Mouse (Mus musculus): ENCODE results near the gene H2-DMb2. TPM values are rescaled to one million over a fixed set of nuclear protein-coding genes. Genes with fewer than 3 reads are reported as not detected.

Gene H2-DMb2
- polyA plus RNA-seq, 1 experiment from 2014 or later = 15.3 TPM

DNA sequence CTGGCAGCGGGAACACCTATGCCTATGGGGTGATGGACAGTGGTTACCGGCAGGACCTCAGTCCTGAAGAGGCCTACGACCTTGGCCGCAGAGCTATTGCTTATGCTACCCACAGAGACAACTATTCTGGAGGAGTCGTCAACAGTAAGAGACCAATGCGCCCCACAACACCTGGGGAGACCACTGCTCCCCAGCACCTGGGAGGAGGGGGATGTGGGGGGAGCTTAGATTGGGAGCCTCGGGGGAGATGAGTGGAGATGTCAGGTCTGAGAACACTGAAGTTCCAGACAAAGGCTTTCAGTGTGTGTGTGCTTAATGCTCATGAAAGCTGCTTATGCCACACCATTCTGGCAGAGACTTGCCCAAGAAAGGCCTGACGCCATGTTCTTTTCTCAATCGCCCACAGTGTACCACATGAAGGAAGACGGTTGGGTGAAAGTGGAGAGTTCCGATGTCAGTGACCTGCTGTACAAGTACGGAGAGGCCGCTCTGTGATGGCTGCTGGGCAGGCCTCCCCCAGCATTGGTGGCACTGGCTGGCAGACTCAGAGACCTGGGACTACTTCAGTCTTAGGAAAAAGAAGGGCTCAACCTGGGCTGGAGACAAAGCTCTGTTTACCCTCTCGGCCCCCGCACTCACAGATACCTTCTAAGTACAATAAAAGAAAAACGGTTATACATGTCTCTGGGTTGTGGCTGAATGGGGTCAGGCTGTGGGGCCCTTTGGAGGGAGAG is 57.8 kb downstream of the H2-DMb2 start:
- no peak overlapping the region for H3K4me2 ChIP-seq (ENCODE audit: low read length)
- no peak for TF ChIP-seq CTCF (IDR thresholded peaks at IDR 0.05; ENCODE audit: low read depth)

More for the DNA sequence above, 57.8 kb downstream of the H2-DMb2 start:
- H3K9me3 ChIP-seq (replicated peaks; ENCODE audit: low read length) = no peaks in the 10 kb centered on the region
- no peaks in the 10 kb centered on the region for H3K36me3 ChIP-seq (ENCODE audit: insufficient read depth, low read length)
- DNase-seq (ENCODE audit: low spot score) (no peak), ATAC-seq (replicated peaks; ENCODE audit: low FRiP score, low read depth) (no peak)
- no peak overlapping the region for H3K9ac ChIP-seq (ENCODE audit: low read depth, low read length)
- H3K27ac ChIP-seq = no peak overlapping the region
- no peak overlapping the region for H3K4me3 ChIP-seq (replicated peaks; ENCODE audit: low read depth, low read length)
- 86% methylated on average over 16 of the region's 16 CpGs for WGBS
- H3K4me1 ChIP-seq (replicated peaks; ENCODE audit: insufficient read depth, low read length) = no peaks in the 10 kb centered on the region; the same call in 1 of the 2 replicates
- peaks cover 8% of the 10 kb centered on the region for H3K27me3 ChIP-seq (ENCODE audit: insufficient read depth, low read length)

Other genes starting within 250 kb of the H2-DMb2 start
- 0.29 TPM in 1 of 2 replicates, not detected in the other for gene Platr17, start 238.2 kb upstream of the H2-DMb2 start, polyA plus RNA-seq (2015; fragmentation: Nextera tagmentation; extraction: Ambion mirVana)
- 33.4 and 39.5 TPM in 2 replicates for gene Daxx, start 233.9 kb upstream of the H2-DMb2 start, polyA plus RNA-seq (2015; fragmentation: Nextera tagmentation; extraction: Ambion mirVana)
- gene Tapbp, start 227.4 kb upstream of the H2-DMb2 start, polyA plus RNA-seq (2015; fragmentation: Nextera tagmentation; extraction: Ambion mirVana) = 50.6 and 53.2 TPM in 2 replicates
- gene Zbtb22, start 227.4 kb upstream of the H2-DMb2 start, polyA plus RNA-seq (2015; fragmentation: Nextera tagmentation; extraction: Ambion mirVana) = 19.8 TPM in 2 replicates
- 22.2 TPM in 2 replicates for gene Rgl2, start 213.8 kb upstream of the H2-DMb2 start, polyA plus RNA-seq (2015; fragmentation: Nextera tagmentation; extraction: Ambion mirVana)
- 147 and 150 TPM in 2 replicates for gene Pfdn6, start 203.0 kb upstream of the H2-DMb2 start, polyA plus RNA-seq (2015; fragmentation: Nextera tagmentation; extraction: Ambion mirVana)
- 20.1 and 20.3 TPM in 2 replicates for gene Wdr46, start 202.6 kb upstream of the H2-DMb2 start, polyA plus RNA-seq (2015; fragmentation: Nextera tagmentation; extraction: Ambion mirVana)
- 6.7 and 8.1 TPM in 2 replicates for gene B3galt4, start 191.8 kb upstream of the H2-DMb2 start, polyA plus RNA-seq (2015; fragmentation: Nextera tagmentation; extraction: Ambion mirVana)
- 37.7 and 40.7 TPM in 2 replicates for gene Vps52, start 187.5 kb upstream of the H2-DMb2 start, polyA plus RNA-seq (2015; fragmentation: Nextera tagmentation; extraction: Ambion mirVana)
- 2,059 and 2,304 TPM in 2 replicates for gene Rps18, start 187.3 kb upstream of the H2-DMb2 start, polyA plus RNA-seq (2015; fragmentation: Nextera tagmentation; extraction: Ambion mirVana)
- gene H2-K1, start 143.0 kb upstream of the H2-DMb2 start, polyA plus RNA-seq (2015; fragmentation: Nextera tagmentation; extraction: Ambion mirVana) = 76.0 and 82.2 TPM in 2 replicates
- 17.9 and 23.3 TPM in 2 replicates for gene Ring1, start 118.6 kb upstream of the H2-DMb2 start, polyA plus RNA-seq (2015; fragmentation: Nextera tagmentation; extraction: Ambion mirVana)
- gene H2-Ke6, start 115.2 kb upstream of the H2-DMb2 start, polyA plus RNA-seq (2015; fragmentation: Nextera tagmentation; extraction: Ambion mirVana) = 64.9 and 65.7 TPM in 2 replicates
- 149 and 165 TPM in 2 replicates for gene Slc39a7, start 111.6 kb upstream of the H2-DMb2 start, polyA plus RNA-seq (2015; fragmentation: Nextera tagmentation; extraction: Ambion mirVana)
- 42.3 and 46.1 TPM in 2 replicates for gene Rxrb, start 111.5 kb upstream of the H2-DMb2 start, polyA plus RNA-seq (2015; fragmentation: Nextera tagmentation; extraction: Ambion mirVana)
- gene Col11a2, start 103.9 kb upstream of the H2-DMb2 start, polyA plus RNA-seq (2015; fragmentation: Nextera tagmentation; extraction: Ambion mirVana) = 1.4 and 1.6 TPM in 2 replicates
- gene H2-Oa, start 51.0 kb upstream of the H2-DMb2 start, polyA plus RNA-seq (2015; fragmentation: Nextera tagmentation; extraction: Ambion mirVana) = 0.83 and 0.95 TPM in 2 replicates
- 18.6 and 20.6 TPM in 2 replicates for gene H2-DMa, start 23.8 kb upstream of the H2-DMb2 start, polyA plus RNA-seq (2015; fragmentation: Nextera tagmentation; extraction: Ambion mirVana)
- gene Brd2, start 20.7 kb upstream of the H2-DMb2 start, polyA plus RNA-seq (2015; fragmentation: Nextera tagmentation; extraction: Ambion mirVana) = 90.2 and 100 TPM in 2 replicates
- gene H2-DMb1, start 9.8 kb downstream of the H2-DMb2 start, polyA plus RNA-seq (2015; fragmentation: Nextera tagmentation; extraction: Ambion mirVana) = 12.9 and 13.5 TPM in 2 replicates
- 8.5 and 8.8 TPM in 2 replicates for gene Tap1, start 44.2 kb downstream of the H2-DMb2 start, polyA plus RNA-seq (2015; fragmentation: Nextera tagmentation; extraction: Ambion mirVana)
- 5.9 TPM in 2 replicates for gene Psmb9, start 44.5 kb downstream of the H2-DMb2 start, polyA plus RNA-seq (2015; fragmentation: Nextera tagmentation; extraction: Ambion mirVana)
- gene Psmb8, start 54.4 kb downstream of the H2-DMb2 start, polyA plus RNA-seq (2015; fragmentation: Nextera tagmentation; extraction: Ambion mirVana) = 17.7 and 21.6 TPM in 2 replicates
- gene Tap2, start 60.2 kb downstream of the H2-DMb2 start, polyA plus RNA-seq (2015; fragmentation: Nextera tagmentation; extraction: Ambion mirVana) = 8.8 TPM in 2 replicates
- gene H2-Ob, start 95.6 kb downstream of the H2-DMb2 start, polyA plus RNA-seq (2015; fragmentation: Nextera tagmentation; extraction: Ambion mirVana) = 0.11 and 0.18 TPM in 2 replicates
- 48.2 and 49.7 TPM in 2 replicates for gene H2-Ab1, start 114.4 kb downstream of the H2-DMb2 start, polyA plus RNA-seq (2015; fragmentation: Nextera tagmentation; extraction: Ambion mirVana)
- 5.9 and 6.0 TPM in 2 replicates for gene H2-Aa, start 144.5 kb downstream of the H2-DMb2 start, polyA plus RNA-seq (2015; fragmentation: Nextera tagmentation; extraction: Ambion mirVana)
- 13.6 and 14.3 TPM in 2 replicates for gene H2-Eb1, start 162.6 kb downstream of the H2-DMb2 start, polyA plus RNA-seq (2015; fragmentation: Nextera tagmentation; extraction: Ambion mirVana)
- 0.06 TPM in 1 of 2 replicates, not detected in the other for gene H2-Eb2, start 182.4 kb downstream of the H2-DMb2 start, polyA plus RNA-seq (2015; fragmentation: Nextera tagmentation; extraction: Ambion mirVana)
- 0.04 TPM in 1 of 2 replicates, not detected in the other for gene Btnl2, start 211.5 kb downstream of the H2-DMb2 start, polyA plus RNA-seq (2015; fragmentation: Nextera tagmentation; extraction: Ambion mirVana)
- gene Btnl1, start 233.8 kb downstream of the H2-DMb2 start, polyA plus RNA-seq (2015; fragmentation: Nextera tagmentation; extraction: Ambion mirVana) = not detected in 2 replicates